Mouse (Mus musculus) embryonic fibroblast, embryonic 13.5 days (primary cell): ENCODE data around the gene Mst1r.

Source experiments
- CTCF ChIP-seq: IDR thresholded peaks from 2 replicates; pipeline ENCODE4 v1.5.1; 2011; ENCODE audit warnings: mild to moderate bottlenecking, control low read depth, low read length, moderate library complexity, borderline replicate concordance; ENCODE audit not compliant: insufficient read depth
- POLR2A ChIP-seq: IDR thresholded peaks from 2 replicates; pipeline ENCODE4 v1.6.1; 2011; ENCODE audit warnings: low read depth, mild to moderate bottlenecking, control low read depth, low read length, moderate library complexity

GRCm38 (mm10) chr9:107873137-107873536 is 33.5 kb upstream of the Mst1r start, which contains the start of gene Rbm6:
- TF ChIP-seq CTCF: no peak
- no peak for TF ChIP-seq POLR2A
